Mouse (Mus musculus) limb, embryonic 14.5 days (tissue): ENCODE data around the gene Rag1. TPM values are rescaled to one million over a fixed set of nuclear protein-coding genes. Genes with fewer than 3 reads are reported as not detected.

ENCODE experiments used
- ATAC-seq: fragments of 200-750 bp; cut with Nextera tagmentation; 2 replicates; pipeline ENCODE4 v1.8.0; 2017; ENCODE audit warnings: low read depth, moderate number of reproducible peaks, moderate TSS enrichment; ENCODE audit not compliant: low FRiP score
- DNase-seq: peaks from one replicate; pipeline ENCODE4 v3.0.0-alpha.2; 2015; ENCODE audit warnings: low spot score
- H3K27ac ChIP-seq: fragments of 300-500 bp; sonication (generic); replicated peaks from 2 replicates; pipeline ENCODE4 v1.5.1; 2014; ENCODE audit warnings: low read depth, mild to moderate bottlenecking, low read length, moderate library complexity, mixed read lengths
- H3K27me3 ChIP-seq: fragments of 300-500 bp; sonication (generic); 2 replicates; pipeline ENCODE4 v1.6.1; 2014; ENCODE audit warnings: low read length, mixed read lengths; ENCODE audit not compliant: control insufficient read depth, insufficient read depth
- H3K36me3 ChIP-seq: fragments of 300-500 bp; sonication (generic); 2 replicates; pipeline ENCODE4 v1.6.1; 2014; ENCODE audit warnings: mild to moderate bottlenecking, low read length, moderate library complexity, mixed read lengths; ENCODE audit not compliant: control insufficient read depth, insufficient read depth
- H3K4me1 ChIP-seq: fragments of 300-500 bp; sonication (generic); 2 replicates; pipeline ENCODE4 v1.6.1; 2014; ENCODE audit warnings: antibody characterized with exemption, low read length, mixed read lengths; ENCODE audit not compliant: control insufficient read depth, insufficient read depth
- H3K4me2 ChIP-seq: fragments of 300-500 bp; sonication (generic); replicated peaks from 2 replicates; pipeline ENCODE4 v1.6.1; 2014; ENCODE audit warnings: low read depth, mild to moderate bottlenecking, low read length, moderate library complexity; ENCODE audit not compliant: severe bottlenecking
- H3K4me3 ChIP-seq: fragments of 300-500 bp; sonication (generic); replicated peaks from 2 replicates; pipeline ENCODE4 v1.5.1; 2014; ENCODE audit warnings: low read length
- H3K9ac ChIP-seq: fragments of 300-500 bp; sonication (generic); 2 replicates; pipeline ENCODE4 v1.6.1; 2014; ENCODE audit warnings: mild to moderate bottlenecking, low read depth, low read length, moderate library complexity; ENCODE audit not compliant: severe bottlenecking
- H3K9me3 ChIP-seq: fragments of 300-500 bp; sonication (generic); 2 replicates; pipeline ENCODE4 v1.6.1; 2016; ENCODE audit warnings: low read length; ENCODE audit not compliant: control insufficient read depth
- POLR2A ChIP-seq: fragments of 200-500 bp; IDR thresholded peaks from 2 replicates; pipeline ENCODE4 v1.8.0; 2012; ENCODE audit warnings: inconsistent platforms, mild to moderate bottlenecking, moderate library complexity, borderline replicate concordance; ENCODE audit not compliant: insufficient read depth, insufficient read length; ENCODE audit errors: extremely low read depth
- WGBS: fragments of 180-500 bp; shearing (Covaris S2); extraction: QIAGEN DNeasy Blood & Tissue Kit; methylation state at CpG from one replicate; pipeline ENCODE4 v1.1.7; 2014; 5-methylcytosine and 5-hydroxymethylcytosine counted together
- polyA plus RNA-seq, 2 experiments: library from polyadenylated mRNA; depleted of rRNA in 1 of 2; stranded (reverse) in 1 of 2; unstranded in 1 of 2; fragments of >200 nt; fragmentation: Nextera tagmentation in 1 of 2; extraction: Ambion mirVana in 1 of 2; gene quantifications; 2 replicates each; pipeline versions ENCODE4 v1.2.1 to v1.2.3; 2012 to 2014

Rag1 gene
- polyA plus RNA-seq, 2 experiments = 0.14 to 0.15 TPM

- no peak for ATAC-seq
- Histone ChIP-seq H3K27me3 (no peaks in the 10 kb centered on the region), H3K4me3 (no peak overlapping the region), H3K4me1 (peaks cover 22% of the 10 kb centered on the region), H3K9ac (no peak overlapping the region), H3K9me3 (no peaks in the 10 kb centered on the region), H3K4me2 (no peak overlapping the region), H3K27ac (no peak overlapping the region), H3K36me3 (no peaks in the 10 kb centered on the region)
- TF ChIP-seq POLR2A = no peak
- no peak for DNase-seq
Observed at GRCm38 (mm10) chr2:101597186-101597585, 52.1 kb downstream of the Rag1 start.

- peaks cover 15% of the 10 kb centered on the region for H3K4me1 ChIP-seq
- ATAC-seq (no peak), DNase-seq (no peak)
- TF ChIP-seq POLR2A = no peak
- no peak overlapping the region for H3K4me2 ChIP-seq
- H3K9ac ChIP-seq = no peak overlapping the region
- H3K9me3 ChIP-seq = no peaks in the 10 kb centered on the region
- no peak overlapping the region for H3K4me3 ChIP-seq
- H3K27me3 ChIP-seq = no peaks in the 10 kb centered on the region
- no peak overlapping the region for H3K27ac ChIP-seq
- 75% methylated on average over 5 of the region's 5 CpGs for WGBS
- no peaks in the 10 kb centered on the region for H3K36me3 ChIP-seq
Observed at GRCm38 (mm10) chr2:101594681-101595080, 54.6 kb downstream of the Rag1 start.

GRCm38 (mm10) chr2:101592886-101593285 is 56.4 kb downstream of the Rag1 start:
- Histone ChIP-seq H3K4me3 (no peak overlapping the region), H3K9me3 (no peaks in the 10 kb centered on the region), H3K36me3 (no peaks in the 10 kb centered on the region), H3K27me3 (no peaks in the 10 kb centered on the region), H3K4me1 (peaks cover 15% of the 10 kb centered on the region), H3K27ac (no peak overlapping the region), H3K4me2 (no peak overlapping the region), H3K9ac (no peak overlapping the region)
- no peak for TF ChIP-seq POLR2A
- ATAC-seq = no peak
- no peak for DNase-seq
- WGBS = 22% methylated on average over 8 of the region's 8 CpGs

GRCm38 (mm10) chr2:101592023-101592841 is 57.1 kb downstream of the Rag1 start:
- no peak for TF ChIP-seq POLR2A
- Histone ChIP-seq H3K27me3 (no peaks in the 10 kb centered on the region), H3K36me3 (no peaks in the 10 kb centered on the region), H3K4me1 (peaks cover 15% of the 10 kb centered on the region), H3K27ac (no peak overlapping the region), H3K9ac (no peak overlapping the region; the same call in 1 of the 2 replicates), H3K9me3 (no peaks in the 10 kb centered on the region), H3K4me2 (no peak overlapping the region), H3K4me3 (no peak overlapping the region)
- ATAC-seq (0 out of 2 replicates have a peak, but pooled peaks have one; percentile 19), DNase-seq (no peak)
- 10% methylated on average over 10 of the region's 10 CpGs for WGBS

- Histone ChIP-seq H3K36me3 (no peaks in the 10 kb centered on the region), H3K4me2 (no peak overlapping the region), H3K4me1 (peaks cover 15% of the 10 kb centered on the region), H3K27me3 (no peaks in the 10 kb centered on the region), H3K27ac (no peak overlapping the region), H3K9ac (no peak overlapping the region), H3K9me3 (no peaks in the 10 kb centered on the region), H3K4me3 (no peak overlapping the region)
- TF ChIP-seq POLR2A = no peak
- ATAC-seq (no peak), DNase-seq (no peak)
- 35% methylated on average over 8 of the region's 8 CpGs for WGBS
Observed at GRCm38 (mm10) chr2:101591356-101591755, 57.9 kb downstream of the Rag1 start.

Other genes starting within 250 kb of the Rag1 start
- 0.04 TPM in 1 of 2 replicates, not detected in the other for gene Rag2, start 24.8 kb downstream of the Rag1 start, polyA plus RNA-seq (2012; rRNA removed)
- 0.17 TPM in 1 of 2 replicates, not detected in the other for gene Rag2, start 24.8 kb downstream of the Rag1 start, polyA plus RNA-seq (2014; fragmentation: Nextera tagmentation; extraction: Ambion mirVana)
- 14.4 and 22.2 TPM in 2 replicates for gene B230118H07Rik, start within 50 bp of the Rag1 start, polyA plus RNA-seq (2012; rRNA removed)
- gene B230118H07Rik, start within 50 bp of the Rag1 start, polyA plus RNA-seq (2014; fragmentation: Nextera tagmentation; extraction: Ambion mirVana) = 47.3 and 56.2 TPM in 2 replicates
- gene Traf6, start 28.9 kb upstream of the Rag1 start, polyA plus RNA-seq (2012; rRNA removed) = 13.2 and 14.6 TPM in 2 replicates
- 12.8 and 13.8 TPM in 2 replicates for gene Traf6, start 28.9 kb upstream of the Rag1 start, polyA plus RNA-seq (2014; fragmentation: Nextera tagmentation; extraction: Ambion mirVana)
- 16.4 and 21.8 TPM in 2 replicates for gene Prr5l, start 233.5 kb upstream of the Rag1 start, polyA plus RNA-seq (2012; rRNA removed)
- gene Prr5l, start 233.5 kb upstream of the Rag1 start, polyA plus RNA-seq (2014; fragmentation: Nextera tagmentation; extraction: Ambion mirVana) = 27.3 and 29.0 TPM in 2 replicates
- 114 and 140 TPM in 2 replicates for gene Commd9, start 236.7 kb upstream of the Rag1 start, polyA plus RNA-seq (2012; rRNA removed)
- 68.8 and 72.7 TPM in 2 replicates for gene Commd9, start 236.7 kb upstream of the Rag1 start, polyA plus RNA-seq (2014; fragmentation: Nextera tagmentation; extraction: Ambion mirVana)